Mouse (Mus musculus) heart, adult 2 months (tissue): Measurements from ENCODE around the gene Sash1. TPM values are rescaled to one million over a fixed set of nuclear protein-coding genes. Genes with fewer than 3 reads are reported as not detected.

Experiments
- DNase-seq, 2 experiments: peaks; one replicate each; pipeline ENCODE4 v3.0.0; 2021
- H3K27ac ChIP-seq: fragments of 200-600 bp; 2 replicates; pipeline ENCODE4 v1.8.1; 2022
- H3K27me3 ChIP-seq: fragments of 200-500 bp; 2 replicates; pipeline ENCODE4 v1.6.1; 2012; ENCODE audit warnings: mild to moderate bottlenecking, low read length, inconsistent platforms, mixed read lengths; ENCODE audit not compliant: control insufficient read depth, insufficient read depth
- H3K36me3 ChIP-seq: fragments of 200-500 bp; 2 replicates; pipeline ENCODE4 v1.6.1; 2012; ENCODE audit warnings: low read length, inconsistent platforms; ENCODE audit not compliant: control insufficient read depth, insufficient read depth
- H3K4me1 ChIP-seq: fragments of 200-500 bp; 2 replicates; pipeline ENCODE4 v1.6.1; 2011; ENCODE audit warnings: low read length; ENCODE audit not compliant: control insufficient read depth, insufficient read depth
- H3K4me3 ChIP-seq: fragments of 200-600 bp; 2 replicates; pipeline ENCODE4 v1.8.1; 2022
- H3K79me2 ChIP-seq: fragments of 200-500 bp; replicated peaks from 2 replicates; pipeline ENCODE4 v1.6.1; 2012; ENCODE audit warnings: mild to moderate bottlenecking, inconsistent platforms, low read length, moderate library complexity, mixed read lengths; ENCODE audit not compliant: control insufficient read depth, insufficient read depth
- H3K9ac ChIP-seq: fragments of 200-500 bp; 2 replicates; pipeline ENCODE4 v1.6.1; 2012; ENCODE audit warnings: low read depth, mild to moderate bottlenecking, control low read depth, inconsistent platforms, low read length, mixed read lengths
- CTCF ChIP-seq: fragments of 200-600 bp; IDR thresholded peaks from 2 replicates; pipeline ENCODE4 v1.8.1; 2022; ENCODE audit warnings: antibody characterized with exemption, mild to moderate bottlenecking, moderate library complexity
- EP300 ChIP-seq: fragments of 200-500 bp; IDR thresholded peaks from 2 replicates; pipeline ENCODE4 v1.6.1; 2011; ENCODE audit warnings: low read depth, low read length, control low read depth; ENCODE audit not compliant: insufficient read depth
- POLR2A ChIP-seq: fragments of 200-500 bp; IDR thresholded peaks from 2 replicates; pipeline ENCODE4 v1.6.1; 2011; ENCODE audit warnings: mild to moderate bottlenecking, low read depth, low read length, control low read depth; ENCODE audit not compliant: insufficient read depth
- whole genome bisulfite sequencing: fragments of 180-500 bp; shearing (Covaris S2); methylation state at CpG from one replicate; pipeline ENCODE4 v1.1.7; 2018; 5-methylcytosine and 5-hydroxymethylcytosine counted together
- intact Hi-C: fragments of 180-260 bp; cut with DNase I; formaldehyde crosslinking; loops from one replicate; pipeline ENCODE4 v1.15.1; 2025
- polyA plus RNA-seq: library from polyadenylated mRNA; depleted of rRNA; stranded (reverse); fragments of >200 nt; gene quantifications from 2 replicates; pipeline ENCODE4 v1.2.3, GENCODE M21; 2012
- total RNA-seq, 2 experiments: library from RNA; stranded (reverse); gene quantifications; 2 replicates each; pipeline ENCODE4 v1.2.3; 2021

The Sash1 gene
- total and polyA plus RNA-seq, 3 experiments = 10.0 to 32.8 (median 22.1) TPM

DNA sequence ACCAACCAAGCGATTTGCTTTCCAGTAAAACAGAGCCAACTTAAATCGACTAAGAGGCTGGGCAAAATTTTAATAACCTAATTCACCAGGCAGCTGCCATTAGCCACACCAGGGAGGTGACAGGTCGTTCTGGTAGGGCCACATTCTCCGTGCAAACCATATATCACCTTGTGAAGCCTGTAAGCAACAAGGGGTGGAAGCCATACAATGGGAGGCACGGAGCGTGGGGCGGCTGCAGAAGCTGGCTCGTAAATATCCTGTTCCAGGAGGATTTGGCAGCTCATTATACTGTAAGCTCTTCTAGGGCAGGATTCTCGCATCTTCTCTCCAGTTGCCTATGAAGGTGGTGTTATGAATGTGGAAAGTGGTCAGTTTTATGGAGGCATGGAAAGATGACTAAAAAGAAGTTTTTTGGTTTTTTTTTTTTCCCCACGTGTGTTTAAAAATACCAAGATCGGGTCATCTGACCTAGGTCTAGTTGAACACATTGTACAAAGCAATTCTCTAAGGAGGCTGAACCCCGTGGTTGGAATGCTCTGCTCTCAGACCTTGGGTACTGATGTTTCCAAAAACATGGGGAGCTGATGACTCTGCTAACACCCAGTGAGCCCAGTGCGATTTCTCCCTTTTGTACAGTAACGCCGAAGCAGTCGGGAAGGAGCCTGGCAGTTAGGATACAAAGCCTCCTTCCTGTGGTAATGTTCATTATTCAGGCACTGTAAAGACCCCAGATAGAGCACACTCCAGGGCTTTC, 24.5 kb upstream of the Sash1 start:
- Histone ChIP-seq H3K79me2 (no peaks in the 10 kb centered on the region), H3K4me3 (no peak overlapping the region), H3K27me3 (no peaks in the 10 kb centered on the region), H3K36me3 (peaks cover 2% of the 10 kb centered on the region; the same call in 1 of the 2 replicates), H3K27ac (peak overlapping the region; percentile 5; the same call in 1 of the 2 replicates), H3K9ac (no peak overlapping the region), H3K4me1 (peaks cover 17% of the 10 kb centered on the region)
- TF ChIP-seq POLR2A (no peak), CTCF (no peak), EP300 (0 out of 2 replicates have a peak, but pooled peaks have one; percentile 10)
- intact Hi-C loops = no loop called here
- no peak for DNase-seq
- 54% methylated on average over 16 of the region's 16 CpGs for WGBS

DNA sequence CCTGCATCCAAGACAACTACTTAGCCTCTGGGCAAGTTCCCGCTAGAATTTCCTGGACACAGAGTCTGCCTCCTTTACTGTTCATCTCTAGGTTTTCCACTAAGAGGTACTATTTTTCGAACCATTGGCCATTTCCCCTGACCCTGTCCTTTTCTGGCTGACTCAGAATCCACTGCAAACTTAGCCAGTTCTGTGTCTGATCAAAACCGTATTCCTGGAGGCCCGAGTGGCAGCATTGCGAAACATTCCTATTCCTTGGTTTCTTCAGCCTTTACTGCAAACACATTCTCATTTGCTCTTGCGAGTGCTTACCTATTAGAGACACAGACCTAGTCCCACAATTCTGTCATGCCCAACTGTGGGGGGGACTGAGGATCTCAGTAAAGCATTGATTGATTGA, 17.2 kb upstream of the Sash1 start:
- H3K4me3 ChIP-seq = no peak overlapping the region
- no peaks in the 10 kb centered on the region; the same call in 1 of the 2 replicates for H3K4me1 ChIP-seq
- no peaks in the 10 kb centered on the region for H3K79me2 ChIP-seq
- no peaks in the 10 kb centered on the region for H3K36me3 ChIP-seq
- H3K27me3 ChIP-seq = no peaks in the 10 kb centered on the region
- intact Hi-C loops = no loop called here
- no peak overlapping the region for H3K9ac ChIP-seq
- TF ChIP-seq POLR2A (no peak), EP300 (no peak), CTCF (no peak)
- no peak overlapping the region for H3K27ac ChIP-seq
- 88% methylated on average over 6 of the region's 6 CpGs for WGBS
- DNase-seq = no peak

DNA sequence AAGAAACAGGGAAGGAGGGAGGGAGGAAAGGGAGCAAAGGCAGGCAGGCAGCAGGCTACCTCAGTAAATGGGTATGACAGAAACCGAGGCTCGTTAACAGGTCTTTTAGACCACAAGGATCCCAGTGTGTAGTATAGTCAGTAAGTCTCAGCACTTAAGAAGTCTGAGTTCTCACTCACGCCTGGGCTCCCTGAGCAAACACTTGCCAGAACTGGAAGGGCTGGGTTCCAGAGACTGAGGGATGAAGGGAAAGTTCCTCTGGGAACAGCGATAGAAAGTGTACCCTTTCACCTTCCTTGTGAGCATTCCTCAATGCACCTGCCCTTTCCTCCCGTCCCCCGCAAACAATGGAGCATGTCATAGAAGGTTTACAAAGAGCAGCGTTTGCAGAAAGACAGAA, 16.5 kb upstream of the Sash1 start:
- Histone ChIP-seq H3K4me3 (no peak overlapping the region), H3K4me1 (no peaks in the 10 kb centered on the region; the same call in 1 of the 2 replicates), H3K27me3 (no peaks in the 10 kb centered on the region), H3K9ac (no peak overlapping the region), H3K27ac (no peak overlapping the region), H3K79me2 (no peaks in the 10 kb centered on the region), H3K36me3 (no peaks in the 10 kb centered on the region)
- TF ChIP-seq CTCF = no peak
- no peak for TF ChIP-seq POLR2A
- TF ChIP-seq EP300 = no peak
- intact Hi-C loops = no loop called here
- no peak for DNase-seq
- 79% methylated on average over 7 of the region's 7 CpGs for WGBS

DNA sequence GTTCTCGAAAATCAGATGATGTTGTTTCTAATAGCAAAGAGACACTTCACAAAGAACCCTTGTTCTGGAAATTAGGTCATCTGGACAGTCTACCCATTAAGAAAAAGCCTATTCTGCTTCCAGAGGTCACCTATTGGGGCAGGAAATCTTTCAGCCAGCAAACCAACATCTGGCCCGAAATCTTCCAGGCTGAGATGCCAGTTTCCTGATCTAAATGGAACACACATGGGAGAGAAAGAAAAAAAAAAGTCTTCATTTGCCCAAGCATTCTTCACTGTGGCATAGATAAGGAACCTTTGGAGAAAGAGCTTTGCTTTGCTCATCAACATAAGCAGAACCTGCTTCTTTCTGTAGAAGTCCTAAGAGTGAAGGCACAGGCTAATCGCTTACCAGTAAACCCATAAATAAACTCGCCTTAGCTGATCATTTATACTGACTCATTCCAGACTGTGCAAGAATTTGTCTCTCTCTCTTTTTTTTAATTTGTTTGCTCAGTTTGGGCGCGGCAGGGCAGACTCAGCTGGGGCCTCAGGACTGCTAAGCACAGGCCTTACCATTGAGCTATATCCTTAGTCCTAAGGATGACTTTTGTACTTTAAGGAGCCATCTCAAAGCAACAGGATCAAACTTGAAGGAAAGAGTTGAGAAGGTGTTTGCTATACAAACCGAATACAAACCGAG, 13.1 kb upstream of the Sash1 start:
- DNase-seq = no peak
- H3K79me2 ChIP-seq = no peaks in the 10 kb centered on the region
- TF ChIP-seq CTCF (no peak), EP300 (no peak), POLR2A (no peak)
- no peak overlapping the region for H3K4me3 ChIP-seq
- H3K36me3 ChIP-seq = no peaks in the 10 kb centered on the region
- no peaks in the 10 kb centered on the region for H3K27me3 ChIP-seq
- intact Hi-C loops = no loop called here
- WGBS = 75% methylated on average over 8 of the region's 8 CpGs
- no peak overlapping the region for H3K9ac ChIP-seq
- H3K27ac ChIP-seq = no peak overlapping the region; the same call in 1 of the 2 replicates
- no peaks in the 10 kb centered on the region for H3K4me1 ChIP-seq

DNA sequence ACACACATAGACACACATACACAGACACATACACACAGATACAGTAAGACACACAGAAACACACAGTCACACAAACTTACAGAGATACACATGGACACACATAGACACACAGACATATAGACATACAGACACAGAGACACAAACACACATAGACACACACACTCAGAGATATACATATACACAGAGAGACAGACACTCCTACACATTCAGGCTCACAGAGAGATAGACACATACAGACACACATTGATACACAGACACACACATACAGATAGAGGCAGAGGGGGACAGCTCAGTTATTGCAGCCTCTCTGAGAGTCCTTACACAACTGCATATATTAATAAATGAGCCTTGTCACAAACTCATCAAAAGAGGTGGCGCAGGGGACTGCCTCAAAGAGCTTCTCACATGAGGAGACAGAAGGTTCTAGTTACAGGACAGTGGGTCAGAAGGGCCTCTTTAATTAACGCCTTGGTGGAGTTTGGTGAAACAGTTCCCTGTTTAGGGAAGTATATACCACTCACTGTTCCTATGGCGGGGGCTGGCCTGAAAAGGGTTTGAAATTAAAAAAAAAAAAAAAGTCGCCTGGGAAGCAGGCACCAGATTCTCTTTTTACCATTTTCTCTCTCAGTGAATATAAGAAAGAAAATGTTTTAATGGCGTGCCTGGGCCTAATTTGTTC, 12.4 kb upstream of the Sash1 start:
- DNase-seq = no peak
- no peak for TF ChIP-seq EP300
- no peak for TF ChIP-seq CTCF
- TF ChIP-seq POLR2A = no peak
- no peaks in the 10 kb centered on the region for H3K36me3 ChIP-seq
- intact Hi-C loops = no loop called here
- no peaks in the 10 kb centered on the region for H3K4me1 ChIP-seq
- H3K27ac ChIP-seq = no peak overlapping the region; the same call in 1 of the 2 replicates
- H3K79me2 ChIP-seq = no peaks in the 10 kb centered on the region
- H3K27me3 ChIP-seq = no peaks in the 10 kb centered on the region
- no peak overlapping the region for H3K4me3 ChIP-seq
- H3K9ac ChIP-seq = no peak overlapping the region
- WGBS = 83% methylated on average over 5 of the region's 5 CpGs
